Mouse (Mus musculus) liver, embryonic 15.5 days (tissue): ENCODE data around the gene Tmprss4. TPM values are rescaled to one million over a fixed set of nuclear protein-coding genes. Genes with fewer than 3 reads are reported as not detected.

Source experiments
- ATAC-seq: fragments of 200-750 bp; cut with Nextera tagmentation; 2 replicates; pipeline ENCODE4 v1.8.0; 2017; ENCODE audit warnings: moderate number of reproducible peaks, mild to moderate bottlenecking, moderate library complexity; ENCODE audit not compliant: insufficient read depth
- H3K27ac ChIP-seq: fragments of 300-500 bp; sonication (generic); replicated peaks from 2 replicates; pipeline ENCODE4 v1.5.1; 2015; ENCODE audit warnings: mild to moderate bottlenecking, inconsistent platforms
- H3K27me3 ChIP-seq: fragments of 300-500 bp; sonication (generic); 2 replicates; pipeline ENCODE4 v1.6.1; 2015; ENCODE audit warnings: mild to moderate bottlenecking, inconsistent platforms
- H3K36me3 ChIP-seq: fragments of 300-500 bp; sonication (generic); replicated peaks from 2 replicates; pipeline ENCODE4 v1.6.1; 2015; ENCODE audit warnings: moderate library complexity, mild to moderate bottlenecking, inconsistent platforms
- H3K4me1 ChIP-seq: fragments of 300-500 bp; sonication (generic); replicated peaks from 2 replicates; pipeline ENCODE4 v1.6.1; 2015; ENCODE audit warnings: inconsistent platforms
- H3K4me2 ChIP-seq: fragments of 300-500 bp; sonication (generic); 2 replicates; pipeline ENCODE4 v1.6.1; 2015; ENCODE audit warnings: moderate library complexity, mild to moderate bottlenecking, inconsistent platforms
- H3K4me3 ChIP-seq: fragments of 300-500 bp; sonication (generic); replicated peaks from 2 replicates; pipeline ENCODE4 v1.5.1; 2015; ENCODE audit warnings: mild to moderate bottlenecking, inconsistent platforms
- H3K9ac ChIP-seq: fragments of 300-500 bp; sonication (generic); 2 replicates; pipeline ENCODE4 v1.6.1; 2015; ENCODE audit warnings: moderate library complexity, mild to moderate bottlenecking, inconsistent platforms
- H3K9me3 ChIP-seq: fragments of 300-500 bp; sonication (generic); replicated peaks from 2 replicates; pipeline ENCODE4 v1.6.1; 2016; ENCODE audit warnings: inconsistent platforms
- WGBS: fragments of 180-500 bp; shearing (Covaris S2); methylation state at CpG from one replicate; pipeline ENCODE4 v1.1.7; 2015; ENCODE audit warnings: mixed read lengths; ENCODE audit not compliant: insufficient replicate concordance; 5-methylcytosine and 5-hydroxymethylcytosine counted together
- polyA plus RNA-seq: library from polyadenylated mRNA; unstranded; fragments of >200 nt; fragmentation: Nextera tagmentation; extraction: Ambion mirVana; gene quantifications from 2 replicates; pipeline ENCODE4 v1.2.1, GENCODE M21; 2015

Tmprss4 gene
- polyA plus RNA-seq, 1 experiment from 2014 or later, result not detected

GRCm38 (mm10) chr9:45133484-45134310, 70.2 kb downstream of the Tmprss4 start:
- no peak overlapping the region for H3K4me2 ChIP-seq
- no peak overlapping the region for H3K27ac ChIP-seq
- WGBS, result 17% methylated on average over 5 of the region's 5 CpGs
- H3K9me3 ChIP-seq, result no peaks in the 10 kb centered on the region
- H3K4me1 ChIP-seq, result peaks cover 19% of the 10 kb centered on the region; the same call in 1 of the 2 replicates
- H3K36me3 ChIP-seq, result no peaks in the 10 kb centered on the region
- H3K4me3 ChIP-seq, result no peak overlapping the region
- H3K9ac ChIP-seq, result no peak overlapping the region
- peaks cover 47% of the 10 kb centered on the region for H3K27me3 ChIP-seq
- ATAC-seq, result no peak

- no peak overlapping the region for H3K9ac ChIP-seq
- no peak overlapping the region for H3K4me2 ChIP-seq
- H3K4me1 ChIP-seq, result no peaks in the 10 kb centered on the region
- no peak overlapping the region for H3K27ac ChIP-seq
- 56% methylated on average over 3 of the region's 3 CpGs for WGBS
- no peak overlapping the region for H3K4me3 ChIP-seq
- no peaks in the 10 kb centered on the region for H3K36me3 ChIP-seq
- ATAC-seq, result no peak
- H3K9me3 ChIP-seq, result no peaks in the 10 kb centered on the region
- H3K27me3 ChIP-seq, result peaks cover 11% of the 10 kb centered on the region
Measured at GRCm38 (mm10) chr9:45130119-45130518, 73.8 kb downstream of the Tmprss4 start.

GRCm38 (mm10) chr9:45126941-45127340, 77.0 kb downstream of the Tmprss4 start:
- Histone ChIP-seq H3K4me1 (peaks cover 5% of the 10 kb centered on the region; the same call in 1 of the 2 replicates), H3K4me3 (no peak overlapping the region), H3K27ac (no peak overlapping the region), H3K27me3 (no peaks in the 10 kb centered on the region; the same call in 1 of the 2 replicates), H3K36me3 (no peaks in the 10 kb centered on the region), H3K9ac (no peak overlapping the region), H3K4me2 (no peak overlapping the region), H3K9me3 (no peaks in the 10 kb centered on the region)
- WGBS, result 35% methylated on average over 7 of the region's 7 CpGs
- ATAC-seq, result no peak

GRCm38 (mm10) chr9:45125211-45125610, 78.7 kb downstream of the Tmprss4 start:
- Histone ChIP-seq H3K27me3 (peaks cover 8% of the 10 kb centered on the region; the same call in 1 of the 2 replicates), H3K27ac (no peak overlapping the region), H3K4me2 (no peak overlapping the region), H3K36me3 (no peaks in the 10 kb centered on the region), H3K4me3 (no peak overlapping the region), H3K9ac (no peak overlapping the region), H3K9me3 (no peaks in the 10 kb centered on the region), H3K4me1 (peaks cover 8% of the 10 kb centered on the region; the same call in 1 of the 2 replicates)
- WGBS, result 73% methylated on average over 14 of the region's 14 CpGs
- ATAC-seq, result no peak

Other genes with a start within 250 kb of the Tmprss4 start
- gene Ube4a, start 238.5 kb downstream of the Tmprss4 start, polyA plus RNA-seq, result 10.3 and 10.9 TPM in 2 replicates
- 0.22 and 0.23 TPM in 2 replicates for gene Cd3g, start 223.7 kb downstream of the Tmprss4 start, polyA plus RNA-seq
- gene Cd3d, start 222.3 kb downstream of the Tmprss4 start, polyA plus RNA-seq, result 0.09 and 0.10 TPM in 2 replicates
- not detected in 2 replicates for gene Cd3e, start 194.5 kb downstream of the Tmprss4 start, polyA plus RNA-seq
- 9.0 and 9.4 TPM in 2 replicates for gene Mpzl2, start 164.3 kb downstream of the Tmprss4 start, polyA plus RNA-seq
- 0.79 and 1.1 TPM in 2 replicates for gene Mpzl3, start 148.9 kb downstream of the Tmprss4 start, polyA plus RNA-seq
- 0.40 and 0.56 TPM in 2 replicates for gene Jaml, start 124.9 kb downstream of the Tmprss4 start, polyA plus RNA-seq
- 0.17 and 0.22 TPM in 2 replicates for gene Scn2b, start 86.3 kb downstream of the Tmprss4 start, polyA plus RNA-seq
- gene Scn4b, start 65.7 kb downstream of the Tmprss4 start, polyA plus RNA-seq, result 0.15 and 0.31 TPM in 2 replicates
- gene BC049352, start 22.1 kb downstream of the Tmprss4 start, polyA plus RNA-seq, result 0.07 TPM in 2 replicates
- gene Il10ra, start 65.1 kb upstream of the Tmprss4 start, polyA plus RNA-seq, result 1.9 and 2.4 TPM in 2 replicates
- not detected in 2 replicates for gene Tmprss13, start 115.0 kb upstream of the Tmprss4 start, polyA plus RNA-seq
- gene Fxyd6, start 166.1 kb upstream of the Tmprss4 start, polyA plus RNA-seq, result 1.9 TPM in 2 replicates
- gene Fxyd2, start 195.6 kb upstream of the Tmprss4 start, polyA plus RNA-seq, result 0.60 and 0.62 TPM in 2 replicates
- gene Dscaml1, start 222.5 kb upstream of the Tmprss4 start, polyA plus RNA-seq, result 0.01 TPM in 1 of 2 replicates, not detected in the other